In the genomic region with DNA sequence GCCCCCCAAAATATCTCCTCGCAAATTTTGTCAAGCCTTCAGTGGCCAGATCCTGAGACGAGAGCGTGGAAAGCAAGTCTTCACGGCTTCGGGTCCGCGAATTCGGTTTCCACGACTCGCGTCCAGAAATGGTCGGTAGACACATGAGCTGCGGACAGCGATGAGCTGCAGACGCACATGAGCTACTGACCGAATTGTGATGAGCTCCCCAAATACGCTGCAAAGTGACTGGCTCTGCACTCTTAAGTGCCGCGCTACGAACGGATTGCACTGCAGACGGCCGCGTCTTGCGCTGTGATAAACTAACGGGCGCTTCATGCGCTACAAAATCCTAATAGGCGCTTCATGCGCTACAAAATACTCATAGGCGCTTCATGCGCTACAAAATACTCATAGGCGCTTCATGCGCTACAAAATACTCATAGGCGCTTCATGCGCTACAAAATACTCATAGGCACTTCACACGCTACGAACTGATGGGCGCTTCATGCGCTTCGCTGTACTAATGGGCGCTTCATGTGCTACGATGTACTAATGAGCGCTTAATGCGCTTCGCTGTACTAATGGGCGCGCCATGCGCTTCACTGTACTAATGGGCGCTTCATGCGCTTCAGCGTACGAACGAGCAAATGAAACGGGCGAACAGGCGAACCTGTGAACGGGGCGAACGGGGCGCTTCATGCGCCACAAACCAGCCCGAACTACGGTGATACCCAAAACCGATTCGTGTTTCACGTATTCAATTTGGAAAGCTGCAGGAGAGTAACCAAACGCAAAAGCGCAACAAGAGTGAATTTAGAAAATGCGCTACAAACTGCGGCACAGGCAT, we compare ENCODE assay signal across 8 mouse cellular contexts. TPM values are rescaled to one million over a fixed set of nuclear protein-coding genes. Genes with fewer than 3 reads are reported as not detected.
DNase-seq lines count a peak whose midpoint lies in the region; TF ChIP-seq lines count a peak whose summit lies in the region.

No protein-coding gene starts in this region.

- peak overlapping the region; percentile 20; the same call in 1 of the 2 replicates for H3K4me3 ChIP-seq in spleen, adult 2 months (ENCODE audit: extremely low read depth, insufficient read depth, insufficient read length)
- peak overlapping the region; percentile 83 for H3K4me3 ChIP-seq in cortical plate, adult 2 months (ENCODE audit: insufficient read depth, low read length)
- H3K4me3 ChIP-seq in heart, adult 2 months = peak overlapping the region; percentile 42
- H3K4me3 ChIP-seq in kidney, adult 2 months (ENCODE audit: insufficient read depth, low read depth, low read length) = peak overlapping the region; percentile 36
- H3K4me3 ChIP-seq in limb, embryonic 10.5 days = peak overlapping the region; percentile 53
- H3K4me3 ChIP-seq in midbrain, embryonic 10.5 days = peak overlapping the region; percentile 65

- peaks cover 18% of the 10 kb centered on the region for H3K9me3 ChIP-seq in limb, embryonic 10.5 days (replicated peaks)
- H3K9me3 ChIP-seq in midbrain, embryonic 10.5 days (replicated peaks) = peaks cover 30% of the 10 kb centered on the region

- H3K9ac ChIP-seq in heart, adult 2 months (ENCODE audit: low read depth, low read length) = no peak overlapping the region

- intact Hi-C loops in heart, adult 2 months (cut with DNase I) = loop anchor here (5.0 kb wide), 4 partner anchors 146 to 1251 kb away; a partner anchor contains a TSS

- peaks cover 1% of the 10 kb centered on the region; the same call in 1 of the 2 replicates for H3K27me3 ChIP-seq in spleen, adult 2 months (ENCODE audit: control insufficient read depth, insufficient read depth, low read length)
- H3K27me3 ChIP-seq in heart, adult 2 months (ENCODE audit: control insufficient read depth, insufficient read depth, low read length) = no peaks in the 10 kb centered on the region
- no peaks in the 10 kb centered on the region; the same call in 1 of the 2 replicates for H3K27me3 ChIP-seq in kidney, adult 2 months (replicated peaks; ENCODE audit: control insufficient read depth, insufficient read depth, low read length)
- no peaks in the 10 kb centered on the region for H3K27me3 ChIP-seq in limb, embryonic 10.5 days (ENCODE audit: low read depth, poor library complexity, severe bottlenecking)
- no peaks in the 10 kb centered on the region for H3K27me3 ChIP-seq in midbrain, embryonic 10.5 days (ENCODE audit: low read depth, poor library complexity, severe bottlenecking)

- H3K36me3 ChIP-seq in spleen, adult 2 months (ENCODE audit: control insufficient read depth, insufficient read depth, low read length) = no peaks in the 10 kb centered on the region
- no peaks in the 10 kb centered on the region for H3K36me3 ChIP-seq in heart, adult 2 months (ENCODE audit: control insufficient read depth, insufficient read depth, low read length)
- H3K36me3 ChIP-seq in kidney, adult 2 months (ENCODE audit: control insufficient read depth, insufficient read depth, low read length) = no peaks in the 10 kb centered on the region
- H3K36me3 ChIP-seq in limb, embryonic 10.5 days = peaks cover 24% of the 10 kb centered on the region
- H3K36me3 ChIP-seq in midbrain, embryonic 10.5 days = peaks cover 9% of the 10 kb centered on the region; the same call in 1 of the 2 replicates

- DNase-seq in spleen, adult 2 months (ENCODE audit: low read depth in 1 of 2, low spot score in 2 of 2) = peak; percentile 7 to 40
- no peak for DNase-seq in spleen, postnatal 4 days (ENCODE audit: low spot score in 2 of 2)
- peak; percentile 53 to 64 for DNase-seq in heart, adult 2 months
- DNase-seq in kidney, adult 2 months = peak; percentile 46
- peak; percentile 58 for DNase-seq in limb, embryonic 10.5 days (ENCODE audit: low spot score)
- peak; percentile 45 for DNase-seq in midbrain, embryonic 10.5 days (ENCODE audit: low spot score)
- DNase-seq in spleen, postnatal 10 days (ENCODE audit: low spot score in 2 of 2) = peak; percentile 6 to 24

- 52% methylated on average over 71 of the region's 71 CpGs for WGBS in spleen, adult 2 months
- 49% methylated on average over 71 of the region's 71 CpGs for WGBS in heart, adult 2 months
- WGBS in kidney, adult 2 months = 51% methylated on average over 71 of the region's 71 CpGs
- WGBS in limb, embryonic 10.5 days = 54% methylated on average over 71 of the region's 71 CpGs
- WGBS in midbrain, embryonic 10.5 days = 50% methylated on average over 71 of the region's 71 CpGs

- no peaks in the 10 kb centered on the region for H3K4me1 ChIP-seq in spleen, adult 2 months (ENCODE audit: control insufficient read depth, insufficient read depth, insufficient read length)
- no peaks in the 10 kb centered on the region for H3K4me1 ChIP-seq in cortical plate, adult 2 months (ENCODE audit: control insufficient read depth, insufficient read depth, low read length)
- H3K4me1 ChIP-seq in heart, adult 2 months (ENCODE audit: control insufficient read depth, insufficient read depth, low read length) = no peaks in the 10 kb centered on the region
- no peaks in the 10 kb centered on the region for H3K4me1 ChIP-seq in kidney, adult 2 months (ENCODE audit: control insufficient read depth, insufficient read depth, low read length)
- H3K4me1 ChIP-seq in limb, embryonic 10.5 days = peaks cover 21% of the 10 kb centered on the region
- H3K4me1 ChIP-seq in midbrain, embryonic 10.5 days = peaks cover 15% of the 10 kb centered on the region

- TF ChIP-seq POLR2A in spleen, adult 2 months (IDR thresholded peaks at IDR 0.05; ENCODE audit: low read depth, low read length) = no peak
- no peak for TF ChIP-seq POLR2A in cortical plate, adult 2 months (IDR thresholded peaks at IDR 0.05; ENCODE audit: extremely low read depth, insufficient read depth, low read length)
- TF ChIP-seq POLR2A in heart, adult 2 months (IDR thresholded peaks at IDR 0.05; ENCODE audit: insufficient read depth, low read depth, low read length) = no peak
- TF ChIP-seq POLR2A in kidney, adult 2 months (IDR thresholded peaks at IDR 0.05; ENCODE audit: low read depth, low read length) = no peak

- no peak for TF ChIP-seq CTCF in spleen, adult 2 months (IDR thresholded peaks at IDR 0.05; ENCODE audit: extremely low read depth, insufficient read depth, insufficient read length, insufficient replicate concordance)
- TF ChIP-seq CTCF in cortical plate, adult 2 months (IDR thresholded peaks at IDR 0.05; ENCODE audit: extremely low read depth, insufficient read depth, low read length) = no peak
- TF ChIP-seq CTCF in heart, adult 2 months (IDR thresholded peaks at IDR 0.05) = no peak
- no peak for TF ChIP-seq CTCF in kidney, adult 2 months (conservative IDR thresholded peaks at IDR 0.05; ENCODE audit: insufficient read depth, insufficient read length, low read depth, low read length)

- no peak overlapping the region for H3K27ac ChIP-seq in spleen, adult 2 months (ENCODE audit: insufficient read depth, low read length)
- H3K27ac ChIP-seq in cortical plate, adult 2 months (ENCODE audit: insufficient read depth, low read length) = no peak overlapping the region
- H3K27ac ChIP-seq in heart, adult 2 months = no peak overlapping the region
- no peak overlapping the region for H3K27ac ChIP-seq in kidney, adult 2 months (ENCODE audit: insufficient read depth, low read depth, low read length)
- H3K27ac ChIP-seq in limb, embryonic 10.5 days = peak overlapping the region; percentile 93
- H3K27ac ChIP-seq in midbrain, embryonic 10.5 days (replicated peaks) = peak overlapping the region; percentile 93

- no peak for TF ChIP-seq EP300 in heart, adult 2 months (IDR thresholded peaks at IDR 0.05; ENCODE audit: insufficient read depth, low read depth, low read length)

- H3K79me2 ChIP-seq in heart, adult 2 months (replicated peaks; ENCODE audit: control insufficient read depth, insufficient read depth, low read length) = no peaks in the 10 kb centered on the region

RNA-seq across cellular contexts. Expression of a gene that starts 0.8 kb away (rescaled TPM):
- 0.35 and 0.42 TPM in 2 replicates for polyA plus RNA-seq in spleen, adult 2 months (2012; rRNA removed)
- polyA plus RNA-seq in cortical plate, adult 2 months (2012; rRNA removed) = 5.7 TPM in 2 replicates
- 1 to 10 TPM; 1.0 to 1.1 TPM for total RNA-seq in heart, adult 2 months (2021)
- 0.55 and 0.85 TPM in 2 replicates for polyA plus RNA-seq in heart, adult 2 months (2012; rRNA removed)
- 0.27 and 0.77 TPM in 2 replicates for polyA plus RNA-seq in kidney, adult 2 months (2012; rRNA removed)
- 32.7 and 33.5 TPM in 2 replicates for polyA plus RNA-seq in limb, embryonic 10.5 days (2016; fragmentation: Nextera tagmentation; extraction: Ambion mirVana)
- 8.7 and 8.8 TPM in 2 replicates for polyA plus RNA-seq in midbrain, embryonic 10.5 days (2016; fragmentation: Nextera tagmentation; extraction: Ambion mirVana)

RNA-seq across cellular contexts. Expression of a gene that starts 0.9 kb away (rescaled TPM):
- polyA plus RNA-seq in spleen, adult 2 months (2012; rRNA removed) = 3.0 and 3.4 TPM in 2 replicates
- 30.0 and 32.7 TPM in 2 replicates for polyA plus RNA-seq in cortical plate, adult 2 months (2012; rRNA removed)
- 10 to 100 TPM; 19.4 to 19.5 TPM for total RNA-seq in heart, adult 2 months (2021)
- 12.5 and 19.7 TPM in 2 replicates for polyA plus RNA-seq in heart, adult 2 months (2012; rRNA removed)
- polyA plus RNA-seq in kidney, adult 2 months (2012; rRNA removed) = 7.0 and 8.0 TPM in 2 replicates
- 38.5 and 52.3 TPM in 2 replicates for polyA plus RNA-seq in limb, embryonic 10.5 days (2016; fragmentation: Nextera tagmentation; extraction: Ambion mirVana)
- polyA plus RNA-seq in midbrain, embryonic 10.5 days (2016; fragmentation: Nextera tagmentation; extraction: Ambion mirVana) = 65.2 and 67.6 TPM in 2 replicates

Comparison
In these comparisons a context has a peak if more than half of its experiments do, and no peak if none do; other contexts are left out.
1. DNase-seq: peak in spleen, adult 2 months (2 of 2), heart, adult 2 months (2 of 2), kidney, adult 2 months (single experiment), limb, embryonic 10.5 days (single experiment), midbrain, embryonic 10.5 days (single experiment) and spleen, postnatal 10 days (2 of 2); none in spleen, postnatal 4 days (0 of 2).
2. H3K27ac ChIP-seq: peak in limb, embryonic 10.5 days (single experiment) and midbrain, embryonic 10.5 days (single experiment); none in spleen, adult 2 months (single experiment), cortical plate, adult 2 months (single experiment), heart, adult 2 months (single experiment) and kidney, adult 2 months (single experiment).
3. H3K4me3 ChIP-seq: peak in every context shown above with its lines; median percentile 83 in cortical plate, adult 2 months; 65 in midbrain, embryonic 10.5 days; 53 in limb, embryonic 10.5 days; 42 in heart, adult 2 months; 36 in kidney, adult 2 months; 20 in spleen, adult 2 months.